Mouse (Mus musculus) liver (tissue): ENCODE results near the gene Hist1h3b.
"Not testable (repeated sequence)": the region's sequence is repeated elsewhere in the genome, so short reads cannot be mapped to it uniquely, and the experiment has no call there.

ENCODE experiments used
- DNase-seq: peaks from one replicate; pipeline ENCODE4 v3.0.0-alpha.2; 2020; ENCODE audit warnings: mixed read lengths

The Hist1h3b gene

DNA sequence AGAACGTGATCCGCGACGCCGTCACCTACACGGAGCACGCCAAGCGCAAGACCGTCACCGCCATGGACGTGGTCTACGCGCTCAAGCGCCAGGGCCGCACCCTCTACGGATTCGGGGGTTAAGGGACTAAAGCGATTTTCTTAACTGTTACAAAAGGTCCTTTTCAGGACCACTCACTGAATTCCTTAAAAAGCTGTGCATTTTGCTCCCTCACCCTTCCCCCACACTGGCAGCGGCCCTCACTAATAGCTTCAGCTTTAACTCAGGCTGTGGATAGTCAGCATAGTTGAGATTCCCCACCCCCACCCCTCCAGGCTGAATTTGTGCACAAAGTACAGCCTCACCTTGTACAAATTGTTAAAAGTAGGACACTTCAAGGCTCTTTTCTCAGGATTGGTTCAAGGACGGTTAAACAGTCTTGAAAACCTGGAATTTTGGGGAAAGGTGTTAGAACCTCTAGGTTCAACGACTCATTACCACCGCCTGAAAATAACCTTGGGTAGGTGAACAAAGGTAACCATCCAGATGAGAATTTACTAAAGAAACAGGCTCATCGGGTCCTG lies 5.2 kb downstream of the Hist1h3b start:
- DNase-seq, result peak; percentile 80

DNA sequence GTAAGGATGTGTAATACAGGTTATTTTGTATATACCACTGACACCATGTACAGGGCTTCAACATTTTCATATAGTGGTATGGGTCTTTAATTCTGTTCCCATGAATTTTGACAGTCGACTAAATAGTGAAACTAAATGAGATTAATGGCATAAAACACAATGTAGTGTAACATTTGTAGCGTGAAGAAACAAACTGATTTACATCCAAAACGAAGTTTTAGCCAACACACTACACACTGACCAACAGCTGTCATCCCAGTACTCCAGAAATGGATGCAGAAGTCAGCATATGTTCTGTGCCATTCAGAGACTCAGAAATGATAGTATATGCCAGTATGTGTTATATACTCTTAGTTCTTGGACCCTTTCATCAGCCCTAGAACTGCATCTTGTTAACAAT lies 5.9 kb downstream of the Hist1h3b start:
- no peak for DNase-seq

DNA sequence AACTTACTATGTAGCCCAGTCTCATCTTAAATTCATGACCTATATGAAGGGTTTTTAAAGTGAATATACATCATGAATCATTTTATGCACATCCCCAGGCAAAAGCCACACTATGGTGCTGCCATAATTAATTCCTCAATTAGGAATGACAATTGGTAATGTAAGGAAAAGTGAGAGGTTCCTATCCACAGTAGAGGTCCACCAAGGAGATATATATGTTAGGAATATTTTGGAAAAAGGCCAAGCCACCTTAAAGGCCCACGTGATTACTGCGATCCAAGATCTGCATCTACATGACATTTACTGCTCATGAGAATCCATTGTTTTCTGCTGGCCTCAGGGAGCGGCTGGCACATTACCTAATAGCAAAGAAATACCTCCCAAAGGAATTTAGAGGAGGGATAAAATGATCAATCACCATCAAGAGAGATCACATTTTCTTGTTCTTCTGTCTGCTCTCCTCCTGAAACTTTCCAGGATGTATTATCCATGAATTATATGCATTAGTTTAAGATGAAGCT lies 7.2 kb downstream of the Hist1h3b start:
- DNase-seq, result no peak

DNA sequence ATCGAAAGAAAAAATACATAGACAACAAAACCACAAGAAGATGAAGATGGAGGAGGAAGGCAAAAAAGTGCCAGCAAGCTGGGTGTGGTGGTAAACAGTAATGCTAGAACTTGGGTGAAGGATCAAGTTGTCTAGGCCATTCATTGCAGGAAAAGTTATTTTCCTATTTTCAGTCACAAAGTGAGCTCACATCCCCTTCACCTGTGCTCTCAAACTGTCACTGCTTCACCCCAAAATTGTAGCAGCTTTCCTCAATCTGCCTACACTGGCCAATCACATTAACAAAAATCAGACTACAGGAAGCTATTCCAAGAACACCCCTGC lies 7.8 kb downstream of the Hist1h3b start:
- DNase-seq, result no peak

DNA sequence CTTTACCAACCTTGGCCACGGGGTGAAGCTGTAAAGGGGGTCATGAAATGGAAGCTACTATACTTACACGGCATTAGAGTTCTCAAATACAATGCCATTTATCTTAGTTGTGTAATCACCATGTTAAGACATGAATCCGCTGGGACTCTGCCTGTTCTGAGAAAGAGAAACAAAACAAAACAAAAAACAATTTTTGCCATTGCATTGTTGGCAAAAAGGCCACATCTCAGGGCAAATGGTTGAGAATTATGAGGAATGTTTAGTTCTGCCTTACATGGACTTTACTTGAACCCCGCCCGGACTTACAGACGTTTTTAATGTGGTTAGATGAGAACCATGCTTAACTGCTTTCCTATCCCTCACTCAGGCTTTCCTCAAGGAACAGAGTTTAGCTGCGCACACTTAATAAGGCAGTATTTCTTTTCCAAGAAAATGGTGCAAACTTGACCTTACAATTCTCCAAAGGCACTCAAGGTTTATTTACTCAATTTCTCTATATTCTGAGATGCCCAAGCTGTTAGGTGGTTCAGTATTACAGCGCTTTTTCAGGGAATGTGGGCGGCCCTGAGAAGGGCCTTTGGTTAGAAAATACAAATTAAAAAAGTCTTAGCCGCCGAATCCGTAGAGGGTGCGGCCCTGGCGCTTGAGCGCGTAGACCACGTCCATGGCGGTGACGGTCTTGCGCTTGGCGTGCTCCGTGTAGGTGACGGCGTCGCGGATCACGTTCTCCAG lies 8.3 kb downstream of the Hist1h3b start:
- peak; percentile 53 for DNase-seq

DNA sequence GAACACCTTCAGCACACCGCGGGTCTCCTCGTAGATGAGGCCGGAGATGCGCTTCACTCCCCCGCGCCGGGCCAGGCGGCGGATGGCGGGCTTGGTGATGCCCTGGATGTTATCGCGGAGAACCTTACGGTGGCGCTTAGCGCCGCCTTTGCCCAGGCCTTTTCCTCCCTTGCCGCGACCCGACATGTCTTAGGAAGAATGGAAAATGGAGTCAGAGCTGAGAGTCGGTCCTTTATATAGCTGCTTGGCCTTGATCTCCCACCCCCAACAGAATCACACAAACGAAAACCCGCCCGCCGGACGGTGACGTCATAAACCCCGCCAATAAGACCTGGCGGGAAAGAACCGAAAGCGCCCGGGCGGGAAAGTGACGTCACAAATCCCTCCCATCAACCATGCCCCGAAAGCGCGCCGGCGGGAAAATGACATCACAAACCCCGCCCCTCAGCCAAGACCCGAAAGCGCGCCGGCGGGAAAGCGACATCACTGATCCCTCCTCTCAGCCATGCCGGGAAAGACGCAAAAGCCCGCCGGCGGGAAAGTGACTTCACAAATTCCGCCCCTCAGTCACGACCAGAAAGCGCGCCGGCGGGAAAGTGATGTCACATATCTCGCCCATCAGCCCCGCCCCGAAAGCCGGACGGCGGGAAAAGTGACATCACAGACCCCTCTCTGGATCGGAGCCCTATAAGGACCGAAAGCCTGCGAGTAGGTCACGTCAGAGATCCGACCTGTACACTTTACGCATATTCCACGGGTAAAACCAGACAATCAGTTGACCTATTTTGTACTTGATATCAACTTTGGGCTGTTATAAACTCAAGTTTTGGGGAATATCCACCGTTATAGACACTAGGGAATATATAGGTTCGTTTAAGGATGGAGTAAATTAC lies 9.2 kb downstream of the Hist1h3b start, which contains the start of gene Hist1h4a:
Hist1h4a (minus strand) TSS at position 259 of the 893 bp plus-strand sequence.
- DNase-seq, result peak; percentile 99

DNA sequence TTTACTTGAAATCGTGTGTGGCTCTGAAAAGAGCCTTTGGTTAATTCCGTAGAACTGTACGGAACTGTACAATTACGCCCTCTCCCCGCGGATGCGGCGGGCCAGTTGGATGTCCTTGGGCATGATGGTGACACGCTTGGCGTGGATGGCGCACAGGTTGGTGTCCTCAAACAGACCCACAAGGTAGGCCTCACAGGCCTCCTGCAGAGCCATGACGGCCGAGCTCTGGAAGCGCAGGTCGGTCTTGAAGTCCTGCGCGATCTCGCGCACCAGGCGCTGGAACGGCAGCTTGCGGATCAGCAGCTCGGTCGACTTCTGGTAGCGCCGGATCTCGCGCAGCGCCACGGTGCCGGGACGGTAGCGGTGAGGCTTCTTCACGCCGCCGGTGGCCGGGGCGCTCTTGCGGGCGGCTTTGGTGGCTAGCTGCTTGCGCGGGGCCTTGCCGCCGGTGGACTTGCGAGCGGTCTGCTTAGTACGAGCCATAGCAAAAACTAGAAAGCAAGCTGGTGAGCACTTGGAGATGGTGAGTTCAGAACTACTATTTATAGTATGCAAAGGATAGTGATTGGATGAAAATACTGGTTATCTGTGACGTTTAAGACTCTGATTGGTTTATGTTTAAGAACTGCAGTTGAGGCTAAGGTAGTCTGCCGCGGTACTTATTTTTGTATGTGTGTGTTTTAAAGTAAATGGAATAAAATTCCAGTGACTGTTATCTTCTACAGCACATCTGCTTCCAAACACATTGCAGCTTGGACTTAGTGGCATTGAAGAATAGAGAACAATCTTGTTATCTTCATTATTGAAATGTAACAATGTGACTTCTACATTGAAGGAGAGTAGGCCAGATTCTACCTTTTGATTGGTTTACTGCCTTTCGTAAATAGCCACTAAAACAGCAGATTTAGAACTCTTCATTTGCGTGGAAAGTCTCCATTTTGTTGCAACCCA lies 10.1 kb downstream of the Hist1h3b start, which contains the start of gene Hist1h3a:
Hist1h3a (minus strand) TSS at position 516 of the 951 bp plus-strand sequence.
- peak; percentile 84 for DNase-seq

DNA sequence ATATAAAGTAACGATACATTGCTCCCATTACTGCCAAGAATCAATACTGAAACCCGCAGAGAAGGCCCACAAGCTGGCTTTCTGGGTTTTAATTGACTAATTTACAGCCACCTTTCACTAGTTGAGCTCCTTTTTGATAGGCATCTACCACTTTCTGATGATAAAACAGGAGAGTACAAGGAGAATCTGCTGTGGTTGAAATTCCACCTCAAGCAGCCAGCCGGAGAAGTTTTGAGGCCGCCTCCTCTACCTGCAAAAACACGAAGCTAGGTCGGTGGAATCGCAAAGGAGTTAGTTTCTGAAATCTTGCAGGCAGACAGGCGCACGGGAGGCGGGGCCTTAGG lies 11.1 kb downstream of the Hist1h3b start:
- no peak for DNase-seq

DNA sequence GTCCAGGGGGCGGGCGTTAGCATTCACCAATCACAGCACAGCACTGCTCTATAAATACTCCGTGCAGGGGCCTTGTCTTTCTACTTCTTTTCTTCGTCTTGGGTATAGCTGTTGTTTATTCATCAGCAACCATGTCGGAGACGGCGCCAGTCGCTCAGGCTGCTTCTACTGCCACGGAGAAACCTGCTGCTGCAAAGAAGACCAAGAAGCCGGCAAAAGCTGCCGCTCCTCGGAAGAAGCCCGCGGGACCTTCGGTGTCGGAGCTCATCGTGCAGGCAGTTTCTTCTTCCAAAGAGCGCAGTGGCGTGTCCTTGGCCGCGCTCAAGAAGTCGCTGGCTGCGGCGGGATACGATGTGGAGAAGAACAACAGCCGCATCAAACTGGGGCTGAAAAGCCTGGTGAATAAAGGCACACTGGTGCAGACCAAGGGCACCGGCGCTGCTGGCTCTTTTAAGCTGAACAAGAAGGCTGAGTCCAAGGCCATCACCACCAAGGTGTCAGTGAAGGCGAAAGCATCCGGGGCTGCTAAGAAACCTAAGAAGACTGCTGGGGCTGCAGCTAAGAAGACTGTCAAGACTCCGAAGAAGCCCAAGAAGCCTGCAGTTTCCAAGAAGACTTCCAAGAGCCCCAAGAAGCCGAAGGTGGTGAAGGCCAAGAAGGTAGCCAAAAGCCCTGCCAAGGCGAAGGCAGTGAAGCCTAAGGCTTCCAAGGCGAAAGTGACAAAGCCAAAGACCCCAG lies 11.7 kb downstream of the Hist1h3b start, which contains the start of gene Hist1h1a:
Hist1h1a (plus strand) TSS at position 81 of the 738 bp plus-strand sequence.
- DNase-seq, result peak; percentile 97

DNA sequence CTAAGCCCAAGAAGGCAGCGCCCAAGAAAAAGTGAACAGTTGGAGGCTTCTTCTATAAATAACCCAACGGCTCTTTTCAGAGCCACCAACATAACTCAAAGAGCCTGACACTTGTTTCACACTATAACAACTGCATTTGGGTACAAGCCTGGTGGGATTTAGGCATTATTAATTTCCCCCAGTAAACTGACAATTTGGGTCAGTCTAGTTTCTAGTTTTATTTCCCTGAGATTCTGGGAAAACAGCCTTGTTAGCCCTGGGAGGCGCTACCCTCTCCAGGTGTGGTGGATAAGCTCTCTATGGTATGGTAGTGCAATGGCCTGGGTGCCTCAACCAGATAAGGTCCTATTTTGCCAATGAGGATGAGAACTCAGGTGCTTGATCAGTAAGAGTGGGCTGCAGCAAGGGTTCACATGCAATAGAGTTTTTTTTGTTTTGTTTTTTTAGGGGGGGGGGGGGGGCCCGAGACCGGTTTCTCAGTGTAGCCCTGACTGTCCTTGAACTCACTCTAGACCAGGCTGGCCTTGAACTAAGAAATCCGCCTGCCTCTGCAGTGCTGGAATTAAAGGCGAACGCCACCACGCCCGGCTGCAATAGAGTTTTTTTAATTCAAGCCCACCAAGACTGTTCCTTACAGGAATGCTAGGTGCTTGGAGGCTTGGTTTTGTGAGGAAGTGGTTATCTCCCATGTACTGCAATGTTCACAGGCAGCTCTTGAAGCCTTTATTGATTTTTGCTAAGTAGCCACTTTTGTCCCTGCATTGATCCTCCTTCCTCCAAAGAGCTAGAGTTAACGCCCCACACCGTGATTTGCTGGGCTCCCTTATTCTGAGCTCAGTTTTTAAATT lies 12.5 kb downstream of the Hist1h3b start:
- DNase-seq, result peak; percentile 73

DNA sequence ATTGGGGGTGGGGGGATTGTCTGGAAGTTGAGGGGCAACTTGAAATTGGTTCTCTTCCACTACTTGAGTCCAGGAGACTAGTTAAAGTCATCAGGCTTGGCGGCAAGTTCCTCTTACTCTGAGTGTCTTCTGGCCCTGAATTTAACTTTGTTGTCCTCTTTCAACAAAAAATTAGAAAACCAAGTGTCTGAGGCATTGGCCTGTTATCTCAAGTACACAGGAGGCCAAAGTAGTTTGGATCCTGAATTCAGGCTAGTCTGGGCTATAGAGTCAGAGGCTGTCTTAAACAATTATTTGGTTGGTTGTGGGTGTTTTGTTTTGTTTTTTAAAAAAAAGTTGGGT lies 13.1 kb downstream of the Hist1h3b start:
- no peak for DNase-seq

DNA sequence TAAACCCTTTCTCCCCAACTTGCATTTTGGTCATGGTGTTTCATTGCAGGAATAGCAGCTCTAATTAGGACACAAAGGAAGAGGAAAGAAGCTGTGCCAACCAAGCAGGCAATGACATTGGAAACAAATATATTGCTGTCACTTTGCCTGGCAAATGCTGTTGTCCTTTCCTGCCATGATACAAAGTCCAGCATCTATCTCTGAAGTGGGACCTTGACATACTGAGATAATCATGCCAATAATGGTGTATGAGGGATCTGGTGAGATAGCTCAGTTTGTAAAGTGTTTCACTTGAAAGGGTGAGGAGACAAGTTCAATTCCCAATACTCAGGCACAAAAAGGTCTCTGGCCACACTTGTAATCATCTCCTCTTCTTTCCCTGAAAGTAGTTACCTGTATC lies 14.7 kb downstream of the Hist1h3b start:
- DNase-seq, result no peak

DNA sequence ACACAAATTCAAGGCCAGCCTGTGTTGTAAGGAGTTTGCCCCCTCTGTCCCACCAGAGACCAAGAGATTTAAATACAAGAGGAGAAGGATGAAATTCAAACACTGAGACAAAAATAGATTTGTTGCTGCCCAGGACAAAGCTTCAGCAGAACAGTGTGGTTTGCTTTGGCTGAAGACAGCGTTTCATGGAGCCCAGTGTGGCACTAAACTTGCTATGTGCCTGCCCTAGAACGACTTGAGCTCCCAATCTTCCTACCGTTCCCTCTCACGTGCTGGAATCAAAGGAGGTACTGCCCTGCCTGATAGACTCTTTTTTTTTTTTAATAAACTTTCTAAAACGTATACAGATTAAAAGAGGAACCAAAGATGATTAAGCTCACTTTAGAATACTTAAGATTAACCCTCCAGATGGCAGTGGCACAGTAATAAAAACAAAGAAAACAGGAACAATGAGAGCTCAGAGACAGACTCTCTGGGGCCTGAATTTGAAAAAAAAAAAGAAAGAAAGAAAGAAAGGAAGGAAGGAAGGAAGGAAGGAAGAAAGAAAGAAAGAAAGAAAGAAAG lies 16.8 kb downstream of the Hist1h3b start:
- DNase-seq, result no peak

DNA sequence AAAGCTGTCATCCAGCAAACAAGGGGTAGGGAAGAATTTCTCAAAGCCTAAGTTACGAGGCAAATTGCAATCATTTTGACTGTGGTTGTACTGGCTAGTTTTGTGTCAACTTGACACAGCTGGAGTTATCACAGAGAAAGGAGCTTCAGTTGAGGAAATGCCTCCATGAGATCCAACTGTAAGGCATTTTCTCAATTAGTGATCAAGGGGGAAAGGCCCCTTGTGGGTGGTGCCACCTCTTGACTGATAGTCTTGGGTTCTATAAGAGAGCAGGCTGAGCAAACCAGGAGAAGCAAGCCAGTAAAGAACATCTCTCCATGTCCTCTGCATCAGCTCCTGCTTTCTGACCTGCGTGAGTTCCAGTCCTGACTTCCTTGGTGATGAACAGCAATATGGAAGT lies 17.5 kb downstream of the Hist1h3b start, which contains the start of gene Trim38:
Trim38 (plus strand) TSS at position 301 of the 400 bp plus-strand sequence.
- DNase-seq, result not testable (repeated sequence)

DNA sequence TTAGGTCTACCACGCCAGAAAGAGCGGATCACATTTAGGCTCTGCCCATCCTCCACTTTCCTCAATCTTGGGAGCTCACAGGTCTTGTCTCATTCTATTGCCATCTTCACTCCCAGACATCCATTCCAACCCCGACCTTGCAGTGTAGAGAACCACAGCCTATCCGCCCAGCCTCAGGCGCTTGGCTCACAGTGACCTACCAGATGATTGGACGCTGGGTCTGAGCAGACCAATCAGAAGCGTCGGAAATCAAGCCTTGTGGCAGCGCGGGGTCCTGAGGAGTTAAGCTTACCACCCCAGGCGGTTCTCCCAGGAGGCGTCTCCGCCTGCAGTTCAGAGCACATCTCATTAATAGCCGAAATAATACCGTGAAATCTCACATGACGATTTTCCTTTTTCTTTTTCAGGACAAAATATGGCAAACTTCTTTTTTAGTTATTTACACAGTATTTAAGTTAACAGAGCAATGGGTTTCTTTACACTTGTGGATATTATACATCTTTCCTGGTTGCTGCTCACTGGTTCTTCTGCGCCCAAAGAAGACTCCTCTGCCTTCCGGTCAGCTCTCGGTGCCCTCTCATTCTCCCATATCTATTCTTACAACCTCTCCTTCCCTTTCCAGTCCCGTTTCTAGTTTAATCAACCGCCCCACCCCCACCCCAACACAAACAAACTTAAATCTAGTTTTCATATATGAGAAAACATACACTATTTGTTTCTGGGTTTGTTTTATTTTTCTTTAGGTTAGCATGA lies 20.7 kb downstream of the Hist1h3b start:
- DNase-seq, result peak; percentile 86

DNA sequence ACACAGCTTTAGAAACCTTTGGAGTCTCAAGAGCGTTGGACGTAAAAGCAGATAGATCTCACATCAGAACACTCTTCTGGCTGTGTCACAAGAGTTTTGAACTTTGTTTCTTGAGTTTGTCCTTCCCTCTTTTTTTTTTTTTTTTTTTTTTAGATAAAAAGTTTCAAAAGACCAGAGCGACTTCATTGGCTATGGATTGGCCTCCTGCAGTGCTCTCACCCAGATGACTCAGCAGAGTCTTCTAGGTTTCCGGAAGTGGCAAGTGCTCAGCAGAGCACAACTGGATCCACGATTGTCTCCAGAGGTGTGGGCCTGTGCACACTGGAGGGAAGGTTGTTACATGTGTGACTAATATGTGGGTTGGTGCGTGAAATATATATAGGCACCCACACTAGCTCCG lies 26.3 kb downstream of the Hist1h3b start:
- DNase-seq, result no peak

DNA sequence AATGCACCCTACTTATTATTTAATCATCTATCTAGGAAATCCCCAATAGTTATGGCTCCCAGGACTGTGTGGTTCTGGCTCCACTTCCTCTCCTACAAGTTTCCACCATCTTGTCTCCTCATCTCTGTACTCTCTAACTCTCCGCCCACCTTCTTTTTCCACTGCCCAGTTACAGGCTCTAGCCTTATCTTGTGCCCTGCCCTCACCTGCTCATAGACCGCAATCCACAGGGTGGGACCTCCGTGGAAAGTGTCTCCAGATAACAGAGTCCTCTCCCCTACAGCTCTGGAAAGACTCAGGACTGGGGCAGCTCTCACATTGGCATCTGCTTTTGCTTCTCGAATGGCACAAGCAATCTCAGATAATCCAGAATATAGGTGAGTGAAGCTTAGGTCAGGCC lies 27.0 kb downstream of the Hist1h3b start:
- peak; percentile 18 for DNase-seq

DNA sequence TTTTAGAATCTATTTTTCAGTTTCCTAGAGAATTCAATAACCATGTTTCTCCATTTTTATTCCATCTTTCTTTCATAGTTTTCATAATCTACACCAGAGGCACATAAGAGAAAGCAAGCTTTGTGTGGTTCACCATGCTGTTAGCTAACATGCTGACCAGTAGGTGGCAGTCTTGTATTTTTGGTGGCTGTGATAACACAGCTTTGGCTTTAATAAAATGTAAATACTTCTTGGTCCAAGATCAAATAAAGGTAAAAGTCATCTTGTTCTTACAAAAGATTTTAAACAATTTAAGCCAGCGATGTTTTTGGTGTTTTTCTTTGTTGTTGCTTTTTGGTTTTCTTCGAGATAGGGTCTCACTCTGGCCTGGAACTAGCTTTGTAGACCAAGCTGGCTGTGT lies 40.5 kb downstream of the Hist1h3b start:
- DNase-seq, result peak; percentile 51

DNA sequence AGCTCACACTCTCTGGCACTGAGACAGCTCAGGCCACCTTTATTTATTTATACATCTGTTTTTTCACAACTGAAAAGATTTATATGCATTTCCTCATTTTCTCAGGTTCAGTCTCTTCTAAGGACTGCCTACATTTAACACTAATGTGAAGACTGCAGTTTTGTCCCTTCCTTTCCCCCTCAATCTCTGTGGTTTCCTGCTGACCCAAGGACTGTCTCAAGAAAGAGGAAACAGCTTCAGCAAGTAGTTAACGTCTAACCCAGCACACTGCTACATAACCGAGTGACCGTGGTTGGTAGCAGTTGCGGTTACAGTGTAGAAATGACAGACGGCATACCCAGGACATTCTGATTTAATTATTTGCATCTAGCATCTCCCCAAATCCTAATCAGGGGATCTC lies 47.3 kb downstream of the Hist1h3b start:
- no peak for DNase-seq
